Mouse (Mus musculus) spleen, adult 2 months (tissue): ENCODE data around the gene As3mt.

Source experiments
- CTCF ChIP-seq: fragments of 200-500 bp; IDR thresholded peaks from 2 replicates; pipeline ENCODE4 v1.5.1; 2011; ENCODE audit warnings: mild to moderate bottlenecking, inconsistent platforms; ENCODE audit not compliant: insufficient read depth, insufficient read length, insufficient replicate concordance; ENCODE audit errors: extremely low read depth
- POLR2A ChIP-seq: fragments of 200-500 bp; IDR thresholded peaks from 2 replicates; pipeline ENCODE4 v1.6.1; 2011; ENCODE audit warnings: low read depth, low read length, inconsistent platforms

- TF ChIP-seq CTCF (no peak), POLR2A (no peak)
Observed at GRCm38 (mm10) chr19:46706540-46707295, 540 bp upstream of the As3mt start.
